Mouse (Mus musculus) kidney, postnatal 14 days (tissue): Measurements from ENCODE around the gene Casc3.

Experiments
- DNase-seq: peaks from one replicate; pipeline ENCODE4 v3.0.0; 2022; ENCODE audit warnings: mixed read lengths

Casc3 gene

GRCm38 (mm10) chr11:98804605-98805004, at the start of gene Casc3:
Gene Casc3 (plus strand): TSS chr11:98804905.
- no peak for DNase-seq

DNA sequence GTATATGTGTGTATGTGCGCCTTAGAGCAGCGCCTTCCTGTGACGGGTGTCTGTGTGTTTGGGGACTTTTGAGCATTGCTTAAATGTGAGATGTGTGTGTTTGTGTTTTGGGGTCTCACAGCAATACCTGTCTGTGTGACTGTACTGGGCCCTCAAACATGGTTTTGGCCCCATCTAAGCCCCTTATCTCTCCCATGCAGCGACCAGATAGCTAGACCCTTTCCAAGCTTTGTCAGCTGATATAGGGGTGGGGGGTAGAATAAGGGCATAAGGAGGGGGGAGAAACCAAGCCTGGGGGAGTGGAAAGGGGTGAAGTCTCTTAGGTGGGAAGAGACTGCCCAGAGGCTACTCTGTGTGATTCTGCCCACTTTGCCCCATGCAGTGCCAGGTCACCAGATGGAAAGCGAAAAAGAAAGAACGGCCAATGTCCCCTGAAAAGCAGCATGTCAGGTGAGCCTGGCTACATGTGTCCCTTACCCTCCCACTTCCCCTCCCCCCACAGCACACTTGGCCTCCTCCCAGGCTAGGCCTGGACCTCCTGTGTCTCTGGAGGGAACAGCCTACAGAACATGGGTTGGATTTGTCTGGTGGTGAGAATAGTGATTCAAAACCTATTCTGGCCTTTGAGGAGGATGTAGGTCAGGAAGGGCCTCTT, 48.9 kb upstream of the Casc3 start:
- no peak for DNase-seq

- DNase-seq, result no peak
These were observed 48.0 kb upstream of the Casc3 start for GRCm38 (mm10) chr11:98756711-98757110.

DNA sequence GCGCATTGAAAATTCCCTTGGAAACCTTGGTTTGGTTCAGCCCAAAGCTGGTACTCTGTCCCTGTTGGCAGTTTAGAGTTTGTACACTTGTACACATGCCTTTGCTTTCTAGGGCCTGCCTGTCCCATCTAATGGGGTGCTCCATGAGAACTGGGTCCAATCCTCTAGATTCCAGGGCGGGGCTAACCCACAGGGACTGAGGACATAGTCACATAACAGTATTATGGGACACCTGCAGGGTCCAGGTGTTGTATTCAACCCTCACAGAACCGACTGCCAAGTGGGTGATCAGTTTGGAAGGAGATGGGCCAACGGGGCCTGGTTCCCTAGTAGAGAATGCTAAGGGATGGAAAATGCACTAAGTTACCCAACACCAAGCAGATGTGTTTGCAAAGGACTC, 42.8 kb upstream of the Casc3 start:
- DNase-seq, result no peak

- no peak for DNase-seq
These were observed 41.8 kb upstream of the Casc3 start for GRCm38 (mm10) chr11:98762756-98763501.

DNA sequence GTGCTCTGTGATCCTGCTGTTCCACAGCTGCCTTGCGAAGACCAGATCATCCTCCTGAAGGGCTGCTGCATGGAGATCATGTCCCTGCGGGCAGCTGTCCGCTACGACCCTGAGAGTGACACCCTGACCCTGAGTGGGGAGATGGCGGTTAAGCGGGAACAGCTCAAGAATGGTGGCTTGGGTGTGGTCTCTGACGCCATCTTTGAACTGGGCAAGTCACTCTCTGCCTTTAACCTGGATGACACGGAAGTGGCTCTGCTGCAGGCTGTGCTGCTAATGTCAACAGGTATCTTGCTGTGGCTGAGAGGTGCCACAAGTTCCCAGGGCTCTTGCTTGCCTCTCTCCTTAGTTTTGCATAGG, 41.2 kb upstream of the Casc3 start:
- DNase-seq, result no peak

DNA sequence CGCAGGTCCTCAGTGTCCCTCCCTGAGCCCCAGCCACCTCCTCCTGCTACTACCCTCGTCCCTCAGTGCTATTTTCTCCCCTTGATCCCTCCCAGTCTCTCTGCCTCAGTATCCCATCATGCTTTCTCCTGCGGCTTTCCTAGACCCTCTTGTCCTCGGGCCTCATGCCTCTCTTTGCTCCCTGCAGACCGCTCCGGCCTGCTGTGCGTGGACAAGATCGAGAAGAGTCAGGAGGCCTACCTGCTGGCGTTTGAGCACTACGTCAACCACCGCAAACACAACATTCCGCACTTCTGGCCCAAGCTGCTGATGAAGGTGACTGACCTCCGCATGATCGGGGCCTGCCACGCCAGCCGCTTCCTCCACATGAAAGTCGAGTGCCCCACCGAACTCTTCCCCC, 40.6 kb upstream of the Casc3 start:
- DNase-seq, result no peak

DNA sequence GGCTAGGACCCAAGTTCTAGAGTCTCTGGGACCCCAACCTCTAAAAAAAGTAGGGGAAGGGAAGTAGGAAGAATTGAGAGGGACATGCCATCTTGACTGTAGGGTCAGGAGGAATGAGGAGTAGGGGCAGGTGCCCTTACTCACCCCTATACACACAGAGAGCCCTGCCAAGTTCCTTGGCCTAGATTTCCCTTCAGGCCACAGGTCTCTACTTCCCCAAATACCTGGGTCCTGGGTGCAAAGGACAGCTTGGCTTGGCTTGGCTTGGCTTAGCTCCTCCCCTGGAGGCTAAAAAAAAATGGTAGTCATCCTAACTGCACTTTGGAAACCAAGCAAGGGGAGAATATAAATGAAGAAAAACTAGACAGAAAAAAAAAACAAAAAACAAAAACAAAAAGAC, 40.0 kb upstream of the Casc3 start:
- DNase-seq, result no peak

- DNase-seq, result no peak
These were observed 39.0 kb upstream of the Casc3 start for GRCm38 (mm10) chr11:98765421-98766309.

DNA sequence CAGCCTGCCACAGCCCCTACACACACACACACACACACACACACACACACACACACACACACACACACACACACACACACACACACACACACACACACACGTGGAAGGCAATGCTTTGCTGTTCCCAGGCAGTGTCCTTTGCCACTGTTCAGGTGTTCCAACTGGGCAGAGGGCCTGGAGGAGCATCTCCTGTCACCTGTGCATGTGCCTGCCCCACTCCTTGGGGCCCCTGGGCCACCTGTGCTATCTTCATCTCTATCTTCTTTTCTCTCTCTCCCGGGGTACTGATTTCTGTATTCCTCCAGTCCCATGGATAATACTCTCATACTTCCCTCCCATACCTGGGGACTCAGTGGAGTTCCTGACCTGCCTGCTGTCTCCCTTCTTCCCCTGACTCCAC, 38.4 kb upstream of the Casc3 start:
- DNase-seq, result no peak

DNA sequence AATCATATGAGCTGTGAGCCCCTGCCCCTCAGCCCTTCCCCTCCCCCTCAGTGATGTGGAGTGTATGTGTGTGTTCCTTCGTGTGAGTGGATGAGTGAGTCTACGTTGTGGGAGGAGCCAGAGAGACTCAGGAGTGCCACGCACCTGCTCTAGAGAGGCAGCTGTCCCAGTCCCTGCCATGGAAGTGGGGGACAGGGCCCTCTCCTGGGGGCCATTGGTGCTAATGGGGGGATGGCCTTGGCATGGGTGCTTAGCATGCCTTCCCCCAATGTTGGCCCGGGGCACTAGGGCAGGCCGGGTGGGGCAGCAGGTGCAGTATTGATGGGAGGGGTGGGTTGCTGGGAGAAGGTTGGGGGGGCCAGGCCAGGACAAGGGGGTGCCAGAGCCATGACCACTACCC, 37.9 kb upstream of the Casc3 start:
- no peak for DNase-seq

- no peak for DNase-seq
These were observed 37.4 kb upstream of the Casc3 start for GRCm38 (mm10) chr11:98767276-98767675.

GRCm38 (mm10) chr11:98767713-98768112, 37.0 kb upstream of the Casc3 start:
- no peak for DNase-seq

DNA sequence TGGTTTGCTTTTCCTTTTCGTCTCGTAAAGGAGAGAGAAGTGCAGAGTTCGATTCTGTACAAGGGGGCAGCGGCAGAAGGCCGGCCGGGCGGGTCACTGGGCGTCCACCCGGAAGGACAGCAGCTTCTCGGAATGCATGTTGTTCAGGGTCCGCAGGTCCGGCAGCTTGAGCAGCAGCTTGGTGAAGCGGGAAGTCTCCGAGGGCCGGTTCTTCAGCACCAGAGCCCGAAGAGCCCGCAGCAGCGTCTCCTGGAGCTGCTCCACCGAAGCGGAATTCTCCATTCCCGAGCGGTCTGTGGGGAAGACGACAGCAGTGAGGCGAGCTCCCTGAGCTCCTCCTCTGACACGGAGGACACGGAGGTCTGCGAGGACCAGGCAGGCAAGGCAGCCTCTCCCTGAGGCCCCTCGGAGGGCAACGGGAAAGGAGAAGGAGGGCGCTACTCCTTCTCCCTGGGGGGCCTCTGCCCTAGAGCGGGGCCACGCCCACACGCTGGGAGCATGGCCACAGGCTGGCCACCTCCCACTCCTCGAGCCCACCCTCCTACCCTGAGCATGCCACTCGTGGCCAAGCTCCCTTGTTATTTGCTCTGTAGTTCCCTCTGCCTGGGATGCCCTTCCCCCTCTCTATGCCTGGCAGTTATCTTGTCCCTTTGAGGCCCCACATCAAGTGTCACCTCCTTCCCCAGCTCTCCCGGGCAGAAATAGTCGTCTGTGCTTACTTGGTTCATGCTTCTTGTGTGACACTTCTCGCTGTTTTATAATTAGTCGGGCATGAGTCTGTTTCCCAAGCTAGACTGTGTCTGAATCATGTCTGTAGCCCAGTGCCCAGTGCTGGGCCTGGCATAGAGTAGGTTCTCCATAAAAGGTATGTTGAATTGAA, 36.3 kb upstream of the Casc3 start:
- DNase-seq, result peak; percentile 49

DNA sequence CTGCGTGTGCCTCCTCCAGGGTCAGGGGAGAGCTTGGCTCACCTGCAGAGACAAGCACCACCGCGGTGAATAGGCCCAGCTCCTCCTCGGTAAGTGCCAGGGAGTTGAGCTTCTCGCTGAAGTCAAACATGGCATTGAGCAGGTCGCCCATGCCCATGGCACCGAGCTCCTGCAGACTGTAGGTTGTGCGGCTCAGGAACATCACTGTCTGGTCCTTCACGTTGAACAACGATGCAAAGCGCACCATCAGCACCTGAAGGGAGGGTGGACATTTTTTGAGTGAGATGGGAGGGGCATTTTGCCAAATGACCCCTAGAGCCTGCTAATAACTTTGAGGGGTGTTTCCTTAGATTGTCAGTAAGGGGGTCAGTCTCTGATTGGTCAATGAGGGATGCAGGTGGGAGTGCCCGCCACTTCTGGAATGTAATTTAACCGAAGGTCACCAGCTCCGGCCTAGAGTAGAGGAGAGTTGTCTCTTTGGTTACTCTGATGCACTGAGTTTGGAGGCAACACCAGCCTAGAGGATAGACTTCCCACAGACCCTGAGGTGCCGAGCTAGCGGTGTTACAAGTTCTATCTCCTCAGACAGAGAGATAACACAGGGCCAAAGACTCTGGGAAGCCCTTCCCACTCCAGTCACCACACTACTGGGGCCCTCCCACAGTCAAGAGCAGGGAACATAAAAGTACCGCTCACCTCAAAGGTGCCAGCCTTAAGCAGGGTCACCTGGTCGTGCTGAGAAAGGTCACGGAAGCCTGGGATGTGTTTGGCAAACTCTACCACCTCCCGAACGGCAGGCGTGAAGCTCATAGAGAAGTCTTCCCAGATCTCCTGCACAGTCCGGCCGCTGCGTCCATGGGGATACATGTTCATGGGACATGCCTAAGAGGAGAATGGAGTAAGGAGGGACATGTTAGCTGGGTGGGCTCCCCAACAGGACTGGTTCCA, 35.4 kb upstream of the Casc3 start:
- DNase-seq, result no peak

- peak; percentile 56 for DNase-seq
These were observed 34.4 kb upstream of the Casc3 start for GRCm38 (mm10) chr11:98770096-98770975.

GRCm38 (mm10) chr11:98771131-98771530, 33.6 kb upstream of the Casc3 start:
- DNase-seq, result no peak

DNA sequence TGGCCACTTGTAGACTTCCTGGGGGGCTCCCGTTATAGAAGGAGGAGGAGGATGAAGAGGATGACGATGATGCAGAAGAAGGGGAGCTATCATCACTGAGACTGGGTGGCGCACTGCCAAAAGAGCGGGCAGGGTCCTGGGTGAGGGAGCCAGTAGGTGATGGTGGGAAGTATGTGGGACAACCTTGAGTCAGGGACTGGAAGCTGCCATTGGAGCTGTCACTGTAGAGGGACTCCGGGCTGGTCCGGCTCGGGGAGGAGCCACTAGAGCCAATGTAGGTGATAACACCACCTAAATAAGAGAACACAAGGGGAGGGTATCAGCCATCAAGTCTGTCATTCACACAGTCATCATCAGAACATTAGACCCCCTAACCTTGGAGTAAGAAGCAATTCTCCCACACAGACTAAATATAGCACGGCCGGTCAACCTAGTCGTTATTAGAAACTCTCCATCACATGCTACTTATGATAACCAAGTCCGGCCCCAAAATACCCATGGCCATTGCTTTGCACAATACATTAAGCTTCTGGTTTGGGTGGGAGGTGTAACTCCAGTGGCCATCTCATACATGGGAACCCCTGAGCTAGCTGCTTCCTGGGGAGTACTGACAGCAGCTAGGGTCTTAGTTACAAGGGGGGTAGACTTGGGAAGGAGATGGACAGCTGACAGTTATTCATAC, 32.7 kb upstream of the Casc3 start:
- no peak for DNase-seq

GRCm38 (mm10) chr11:98772667-98773171, 32.0 kb upstream of the Casc3 start:
- peak; percentile 60 for DNase-seq
